8 mouse cellular contexts compared by ENCODE assay signal in the genomic region with DNA sequence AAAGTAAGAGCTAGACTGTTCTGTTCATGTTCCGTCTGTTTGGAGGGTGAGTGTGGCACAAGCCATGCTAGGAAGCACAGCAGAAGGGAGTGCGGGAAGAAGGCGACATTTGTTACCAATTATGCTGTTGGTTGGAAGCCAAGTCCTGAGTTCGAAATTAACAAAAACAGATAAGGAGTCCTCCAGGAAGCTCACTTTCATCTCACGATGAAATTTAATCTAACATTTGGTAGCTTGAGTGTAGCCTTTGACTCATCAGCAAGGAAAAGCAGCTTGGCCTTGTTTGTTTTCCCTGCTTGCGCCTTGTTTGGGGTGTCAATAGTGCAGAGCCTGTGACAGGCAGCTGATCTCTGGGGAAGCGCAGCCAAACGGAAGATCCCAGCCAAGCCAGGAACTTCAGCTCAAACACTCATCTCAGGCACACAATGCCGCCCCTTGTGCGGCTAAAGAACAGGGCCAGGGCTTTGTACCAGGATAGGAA. TPM values are rescaled to one million over a fixed set of nuclear protein-coding genes. Genes with fewer than 3 reads are reported as not detected.
DNase-seq lines count a peak whose midpoint lies in the region.

No protein-coding gene starts in this region.

- peak; percentile 73 for DNase-seq in right cerebral cortex, adult 18-20 months
- DNase-seq in right cerebral cortex, postnatal 4 days = no peak
- DNase-seq in frontal cortex, postnatal 10 days (ENCODE audit: low spot score in 2 of 2) = peak; percentile 41
- peak; percentile 41 for DNase-seq in left cerebral cortex, adult 18-20 months (ENCODE audit: low spot score in 2 of 2)
- peak; percentile 83 for DNase-seq in telencephalon, adult 2 months (ENCODE audit: low read depth, low spot score)
- DNase-seq in spleen, adult 18-20 months = no peak
- no peak for DNase-seq in adrenal gland, postnatal 10 days
- no peak for DNase-seq in ovary, postnatal 36 days (ENCODE audit: low spot score)

RNA-seq across cellular contexts. Expression of gene Phlpp1, which starts 16.4 kb away (rescaled TPM):
- total RNA-seq in left cerebral cortex, adult 18-20 months (2021) = 10 to 100 TPM; 62.0 to 66.9 TPM
- 10 to 100 TPM; 16.4 to 22.3 TPM for total RNA-seq in adrenal gland, postnatal 10 days (2021)

Comparison
In these comparisons a context has a peak if more than half of its experiments do, and no peak if none do; other contexts are left out.
1. DNase-seq: peak in right cerebral cortex, adult 18-20 months (single experiment), frontal cortex, postnatal 10 days (2 of 2), left cerebral cortex, adult 18-20 months (2 of 2) and telencephalon, adult 2 months (single experiment); none in right cerebral cortex, postnatal 4 days (single experiment), spleen, adult 18-20 months (0 of 2), adrenal gland, postnatal 10 days (single experiment) and ovary, postnatal 36 days (single experiment).